Mouse (Mus musculus) thymus, adult 2 months (tissue): ENCODE results near the gene Acot7.

Experiments
- CTCF ChIP-seq: fragments of 200-500 bp; IDR thresholded peaks from 2 replicates; pipeline ENCODE4 v1.5.1; 2012; ENCODE audit warnings: mild to moderate bottlenecking, control low read depth, low read length, moderate library complexity, borderline replicate concordance; ENCODE audit not compliant: control insufficient read depth, poor library complexity, insufficient read depth; ENCODE audit errors: extremely low read depth
- POLR2A ChIP-seq: fragments of 200-500 bp; IDR thresholded peaks from 2 replicates; pipeline ENCODE4 v1.6.1; 2012; ENCODE audit warnings: mild to moderate bottlenecking, low read length, control low read depth, moderate library complexity; ENCODE audit not compliant: control insufficient read depth, poor library complexity, insufficient read depth; ENCODE audit errors: extremely low read depth

- TF ChIP-seq CTCF (no peak), POLR2A (no peak)
Measured at GRCm38 (mm10) chr4:152290385-152290784, 112.5 kb downstream of the Acot7 start.
